Mouse (Mus musculus): Measurements from ENCODE around the gene Sntb2.
"Not testable (repeated sequence)": the region's sequence is repeated elsewhere in the genome, so short reads cannot be mapped to it uniquely, and the experiment has no call there.

Gene Sntb2

DNA sequence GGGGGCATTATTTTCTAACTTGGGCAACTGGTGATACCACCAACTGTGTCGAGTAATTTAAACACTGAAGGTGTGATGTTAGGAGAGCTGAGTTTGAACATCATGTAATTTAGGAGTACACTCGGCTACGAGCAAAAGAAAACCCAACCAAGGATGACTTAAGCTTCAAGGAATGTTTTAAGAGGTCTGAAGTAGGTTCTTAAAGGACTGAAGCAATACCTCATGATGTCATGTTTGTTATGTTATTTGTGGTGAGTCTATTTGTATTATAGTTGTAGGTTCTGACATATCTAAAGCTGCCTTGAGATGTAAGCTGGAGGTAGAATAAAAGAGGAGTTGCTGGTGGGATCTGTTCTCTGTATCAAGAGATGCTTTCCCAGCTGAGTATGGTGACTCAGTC, 34.4 kb downstream of the Sntb2 start:
- no peak for DNase-seq (ENCODE audit: low read depth, low spot score)

DNA sequence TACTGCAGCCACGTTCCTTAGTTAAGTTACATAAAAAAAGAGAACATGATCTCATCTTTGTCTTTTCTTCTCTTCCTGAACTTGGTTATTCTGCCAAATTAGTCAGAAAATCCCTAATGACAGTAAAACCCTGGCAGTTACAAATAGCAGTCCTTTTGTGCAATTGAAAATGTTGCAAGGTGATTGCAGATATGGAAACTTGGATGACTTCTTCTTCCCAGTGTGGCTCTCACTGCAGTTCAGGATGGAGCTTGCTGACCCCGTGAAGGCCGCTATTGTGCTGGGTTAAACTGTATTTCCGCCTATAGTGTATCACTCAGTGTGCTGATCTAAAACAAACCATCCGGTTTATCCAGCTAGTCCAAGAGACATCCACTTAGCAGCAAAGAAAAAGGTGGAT, 36.4 kb downstream of the Sntb2 start:
- peak; percentile 70 for DNase-seq (ENCODE audit: low read depth, low spot score)

DNA sequence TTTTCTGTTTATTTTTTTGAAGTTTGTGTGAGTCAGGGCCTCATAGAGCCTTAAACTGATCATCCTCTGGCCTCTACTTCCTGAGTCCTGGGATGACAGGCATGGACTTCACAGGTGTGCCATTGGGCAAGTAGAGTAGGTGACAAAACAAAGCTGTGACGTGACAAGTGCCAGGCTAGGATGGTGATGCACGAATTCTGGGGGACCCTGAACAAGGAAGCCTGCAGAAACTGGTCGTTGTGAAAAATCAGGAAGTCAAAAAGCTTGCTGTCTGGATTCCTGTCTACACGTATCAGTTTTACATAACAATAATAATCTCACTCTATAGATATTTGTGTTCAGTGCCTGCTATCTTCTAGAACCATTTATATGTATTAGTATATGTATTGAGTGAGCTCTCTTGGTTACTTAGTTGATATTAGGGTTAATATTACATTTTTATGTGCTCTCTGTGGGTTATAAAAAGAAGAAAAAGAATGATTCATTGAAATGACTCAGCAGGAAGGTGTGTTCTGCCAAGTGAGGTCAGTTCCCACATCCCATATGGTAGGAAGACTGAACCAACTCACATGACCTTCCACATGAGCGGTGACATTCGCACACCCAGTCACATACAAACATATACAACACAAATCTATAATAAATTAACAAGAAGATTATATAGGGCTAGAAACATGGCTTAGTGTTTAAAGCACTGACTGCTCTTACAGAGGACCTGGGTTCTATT, 37.2 kb downstream of the Sntb2 start:
- peak; percentile 52 for DNase-seq (ENCODE audit: low read depth, low spot score)

DNA sequence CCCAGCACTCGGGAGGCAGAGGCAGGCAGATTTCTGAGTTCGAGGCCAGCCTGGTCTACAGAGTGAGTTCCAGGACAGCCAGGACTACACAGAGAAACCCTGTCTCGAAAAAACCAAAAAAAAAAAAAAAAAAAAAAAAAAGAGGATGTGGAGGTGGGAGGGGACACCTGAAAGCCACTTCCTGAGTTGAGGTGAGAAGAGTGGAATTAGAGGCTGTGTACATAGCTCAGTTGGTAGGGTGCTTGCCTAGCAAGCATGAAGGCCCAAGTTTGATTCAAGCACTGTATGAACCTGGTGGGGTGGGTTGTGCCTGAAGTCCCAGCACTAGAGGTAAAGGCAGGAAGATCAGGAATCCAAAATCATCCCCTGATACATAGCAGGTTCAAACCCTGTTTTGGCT, 38.0 kb downstream of the Sntb2 start:
- DNase-seq (ENCODE audit: low read depth, low spot score): not testable (repeated sequence)

DNA sequence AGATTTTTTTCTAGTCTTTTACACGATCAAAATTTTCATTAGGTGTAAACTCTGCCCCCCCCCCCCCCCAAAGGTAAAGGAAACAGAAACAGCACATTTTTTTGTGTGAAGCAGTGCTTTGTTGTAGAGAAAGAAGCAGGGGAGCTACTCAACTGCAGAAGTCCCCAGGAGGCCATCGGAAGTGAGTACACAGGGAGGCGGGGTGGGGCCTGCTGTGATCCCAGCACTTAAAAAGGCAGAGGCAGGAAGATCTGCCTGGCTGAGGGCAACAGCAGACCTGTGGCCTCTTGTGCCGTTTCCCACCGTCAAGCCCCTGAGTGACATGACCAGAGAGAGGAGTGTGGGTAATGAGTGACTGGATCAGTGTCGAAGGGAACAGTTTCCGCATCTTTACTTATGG, 39.2 kb downstream of the Sntb2 start:
- DNase-seq (ENCODE audit: low read depth, low spot score): no peak

DNA sequence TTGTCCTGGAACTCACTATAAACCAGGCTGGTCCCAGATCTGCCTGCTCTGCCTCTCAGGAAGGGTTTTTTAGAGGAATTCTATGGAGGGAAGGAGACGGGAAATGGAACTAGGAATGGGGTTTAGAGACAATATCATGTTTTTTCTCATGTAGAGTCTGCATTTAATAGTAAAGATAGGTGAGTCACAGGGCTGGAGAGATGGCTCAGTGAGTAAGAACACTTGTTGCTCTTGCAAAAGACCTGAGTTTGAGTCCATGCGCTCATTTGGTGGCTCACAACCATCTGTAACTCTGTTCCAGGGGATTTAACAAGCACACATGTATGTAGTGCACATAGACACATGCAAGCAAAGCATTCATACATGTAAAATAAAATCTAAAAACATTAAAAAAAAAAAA, 40.2 kb downstream of the Sntb2 start:
- DNase-seq (ENCODE audit: low read depth, low spot score): no peak

DNA sequence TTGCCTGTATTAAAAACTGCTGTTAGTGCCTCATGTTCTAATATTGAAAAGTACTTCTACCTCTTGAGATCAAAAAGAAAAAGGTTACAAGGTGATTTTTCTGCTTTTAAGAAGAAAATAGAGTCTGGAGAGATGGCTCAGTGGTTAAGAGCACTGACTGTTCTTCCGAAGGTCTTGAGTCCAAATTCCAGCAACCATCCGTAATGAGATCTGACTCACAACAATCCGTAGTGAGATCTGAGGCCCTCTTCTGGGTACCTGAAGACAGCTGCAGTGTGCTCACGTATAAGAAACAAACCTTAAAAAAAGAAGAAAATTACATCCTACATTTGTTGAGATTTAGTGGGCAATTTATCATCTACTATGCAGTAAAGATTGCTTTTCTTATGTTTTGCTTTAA, 40.9 kb downstream of the Sntb2 start:
- no peak for DNase-seq (ENCODE audit: low read depth, low spot score)

DNA sequence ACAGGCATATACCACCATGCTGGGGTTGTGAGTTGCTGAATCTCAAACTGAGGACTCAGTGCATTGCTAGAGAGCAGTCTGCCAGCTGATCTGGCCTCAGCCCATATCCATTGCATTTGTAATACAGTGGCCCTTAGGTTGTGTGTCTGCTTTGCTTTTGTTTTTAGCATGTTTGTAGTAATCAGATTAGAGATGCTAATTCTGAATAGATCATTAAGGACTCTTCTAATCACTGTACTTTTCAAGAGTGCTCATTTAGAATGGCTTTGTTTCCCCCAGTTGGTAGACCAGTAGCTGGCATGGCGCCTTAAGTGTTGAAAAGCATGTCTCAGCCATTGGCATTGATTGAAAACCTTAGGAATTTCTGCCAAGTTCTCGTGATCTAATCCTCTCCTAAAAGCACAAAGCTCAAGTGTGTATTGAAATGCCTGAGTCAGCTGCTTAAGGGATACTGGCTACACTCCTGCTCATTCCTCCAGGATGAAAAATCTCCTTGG, 43.3 kb downstream of the Sntb2 start:
- DNase-seq (ENCODE audit: low read depth, low spot score): peak; percentile 44

DNA sequence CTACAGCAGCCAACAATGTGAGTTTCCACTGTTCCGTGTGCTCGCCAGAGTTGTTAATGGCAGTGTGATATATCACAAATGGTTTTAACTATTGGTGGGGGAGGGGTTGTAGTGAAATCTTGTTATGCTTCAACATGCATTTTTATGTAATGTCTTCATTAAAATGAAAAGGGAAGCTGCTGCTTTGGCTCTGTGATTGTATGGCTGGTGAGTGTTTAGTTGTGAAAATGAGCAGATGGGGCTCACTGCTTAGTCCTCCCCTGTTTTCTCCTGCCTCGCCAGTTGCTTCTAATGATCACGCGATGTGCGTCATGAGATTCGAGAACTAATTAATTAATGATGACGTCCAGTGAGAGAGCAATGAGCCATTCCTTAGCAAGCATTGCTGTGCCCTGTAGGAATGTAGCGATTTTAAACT, 49.9 kb downstream of the Sntb2 start:
- no peak for DNase-seq (ENCODE audit: low read depth, low spot score)

DNA sequence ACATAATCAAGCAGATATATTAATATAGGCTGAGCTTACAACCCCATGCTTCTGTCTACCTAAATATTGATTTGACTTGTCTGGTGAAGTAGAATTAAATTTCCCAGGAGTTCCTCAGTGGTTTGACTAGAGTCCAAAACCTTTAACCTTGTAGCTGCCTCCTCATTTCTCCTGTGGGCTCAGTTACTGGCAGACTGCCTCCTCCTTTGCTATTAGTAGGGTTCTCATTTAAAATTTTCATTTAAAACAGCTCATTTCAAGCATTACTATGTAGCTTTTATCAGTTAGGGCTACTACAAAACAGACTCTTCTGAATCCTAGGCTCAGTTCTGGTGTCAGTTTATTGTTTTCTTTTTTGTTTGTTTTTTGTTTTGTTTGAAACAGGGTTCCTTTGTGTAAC, 50.4 kb downstream of the Sntb2 start:
- DNase-seq (ENCODE audit: low read depth, low spot score): no peak

DNA sequence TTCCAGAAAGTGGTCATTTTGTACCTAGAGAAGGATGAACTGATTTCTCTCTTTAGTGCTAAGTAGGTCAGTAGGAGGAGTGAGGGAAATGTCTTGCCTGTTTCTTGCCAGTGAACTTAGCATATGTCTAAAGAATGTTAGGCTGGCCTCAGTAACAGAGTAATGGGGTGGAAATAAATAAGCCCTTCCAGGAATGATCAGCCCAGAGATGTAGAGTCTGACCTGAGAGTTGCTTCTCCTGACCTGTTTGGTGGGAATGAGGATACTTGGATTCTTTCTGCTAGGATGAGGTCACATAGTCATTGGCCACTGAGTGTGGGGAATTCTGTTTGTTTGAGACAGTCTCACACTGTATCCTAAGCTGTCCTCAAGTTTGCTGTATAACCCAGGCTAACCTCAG, 52.0 kb downstream of the Sntb2 start:
- DNase-seq (ENCODE audit: low read depth, low spot score): no peak

DNA sequence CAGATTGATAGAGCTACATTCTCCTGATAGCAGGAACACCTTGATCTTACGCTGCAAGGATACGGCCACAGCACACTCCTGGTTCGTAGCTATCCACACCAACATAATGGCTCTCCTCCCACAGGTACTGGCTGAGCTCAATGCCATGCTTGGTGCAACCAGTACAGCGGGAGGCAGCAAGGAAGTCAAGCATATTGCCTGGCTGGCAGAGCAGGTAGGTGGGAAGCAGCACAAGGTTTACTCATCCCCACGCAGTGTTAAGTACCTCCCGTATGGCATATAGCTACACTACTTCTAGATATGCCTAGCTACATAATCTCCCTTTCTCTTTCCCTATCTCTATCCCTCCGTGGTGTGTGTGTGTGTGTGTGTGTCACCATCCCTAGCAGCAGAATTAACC, 55.8 kb downstream of the Sntb2 start:
- no peak for DNase-seq (ENCODE audit: low read depth, low spot score)

DNA sequence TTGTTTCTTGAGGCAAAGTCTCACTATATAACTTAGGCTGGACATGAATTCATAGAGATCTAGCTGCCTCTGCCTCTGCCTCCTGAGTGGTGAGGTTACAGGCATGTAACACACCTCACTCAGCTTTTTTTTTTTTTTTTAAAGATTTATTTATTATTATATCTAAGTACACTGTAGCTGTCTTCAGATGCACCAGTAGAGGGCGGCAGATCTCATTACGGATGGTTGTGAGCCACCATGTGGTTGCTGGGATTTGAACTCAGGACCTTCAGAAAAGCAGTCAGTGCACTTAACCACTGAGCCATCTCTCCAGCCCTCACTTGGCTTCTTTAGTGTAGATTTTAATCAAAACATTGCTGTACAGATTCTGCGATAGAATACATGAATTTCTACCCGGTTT, 60.8 kb downstream of the Sntb2 start:
- not testable (repeated sequence) for DNase-seq (ENCODE audit: low read depth, low spot score)

DNA sequence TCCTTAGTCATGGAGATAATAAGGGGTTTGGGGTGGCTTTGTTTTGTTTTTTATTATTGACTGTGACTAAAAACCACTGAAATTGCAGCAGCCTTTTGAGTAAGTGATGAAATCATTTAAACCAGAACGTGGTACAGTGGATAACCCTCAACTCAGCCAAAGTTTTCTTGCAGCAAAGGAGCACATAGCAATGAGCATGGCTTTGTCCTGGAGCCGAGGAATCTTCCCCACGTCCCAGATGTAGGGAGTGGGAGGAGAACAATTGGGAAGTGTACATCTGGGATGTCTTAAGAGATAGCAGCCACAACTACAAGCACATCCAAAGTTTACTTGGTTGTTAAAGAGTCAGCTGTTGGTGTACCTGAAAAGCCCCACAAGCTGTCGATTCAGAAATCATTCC, 61.9 kb downstream of the Sntb2 start:
- DNase-seq (ENCODE audit: low read depth, low spot score): no peak

DNA sequence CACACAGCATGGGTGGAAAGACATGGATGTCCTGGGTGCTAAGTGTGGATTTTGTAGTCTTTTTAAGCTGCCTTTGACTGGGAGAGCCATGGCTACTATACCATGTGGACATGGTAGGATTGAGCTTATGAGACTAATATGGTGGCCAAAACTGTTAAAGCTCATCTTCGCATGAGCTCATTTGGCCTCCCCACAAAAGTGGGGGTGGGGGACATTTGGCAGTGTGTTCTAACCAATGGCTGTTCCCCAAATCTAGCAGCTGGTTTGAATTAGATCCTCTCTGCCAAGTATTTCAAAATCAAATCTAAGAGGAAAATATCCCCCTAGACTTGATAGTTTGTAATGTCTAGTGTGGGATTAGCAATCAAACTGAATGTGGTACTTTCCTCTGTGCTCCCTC, 63.5 kb downstream of the Sntb2 start:
- peak; percentile 76 for DNase-seq (ENCODE audit: low read depth, low spot score)

DNA sequence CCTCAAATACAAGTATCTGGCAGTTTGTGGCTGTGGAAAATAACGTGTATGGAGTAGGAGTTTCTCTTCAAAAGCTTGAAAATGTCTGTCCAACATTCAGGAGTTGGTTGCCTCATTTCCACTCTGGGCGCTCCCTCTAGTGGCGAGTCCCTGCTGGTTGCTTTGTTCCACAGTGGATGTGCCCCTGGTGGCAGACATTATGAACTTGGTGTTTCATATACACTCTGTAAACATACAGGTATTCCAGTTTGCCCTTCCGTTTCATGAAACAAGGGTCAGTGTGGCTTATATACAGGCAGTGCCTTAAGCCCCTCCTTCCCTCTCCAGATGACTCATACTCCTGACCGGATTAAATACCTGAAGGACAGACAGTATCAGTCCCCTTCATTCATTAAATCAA, 67.0 kb downstream of the Sntb2 start:
- DNase-seq (ENCODE audit: low read depth, low spot score): peak; percentile 69

DNA sequence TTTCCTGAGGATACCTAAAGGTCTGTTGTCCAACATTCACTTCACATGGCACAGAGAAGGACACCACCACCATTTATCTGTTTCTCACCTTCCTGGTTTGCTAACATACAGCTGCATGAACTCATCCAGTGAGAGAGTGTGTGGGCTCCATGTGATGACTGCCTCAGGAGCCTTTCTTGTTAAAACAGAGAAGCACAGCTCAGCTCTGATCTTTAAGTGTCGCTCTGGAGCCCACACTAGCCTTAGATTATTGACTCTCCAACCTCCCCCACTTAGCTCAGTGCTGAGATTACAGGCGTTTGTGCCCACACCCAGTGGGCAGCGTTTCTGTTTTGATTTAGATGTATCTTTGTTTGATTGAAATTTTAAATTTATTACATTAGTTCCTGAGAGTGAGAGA, 72.2 kb downstream of the Sntb2 start:
- DNase-seq (ENCODE audit: low read depth, low spot score): no peak

DNA sequence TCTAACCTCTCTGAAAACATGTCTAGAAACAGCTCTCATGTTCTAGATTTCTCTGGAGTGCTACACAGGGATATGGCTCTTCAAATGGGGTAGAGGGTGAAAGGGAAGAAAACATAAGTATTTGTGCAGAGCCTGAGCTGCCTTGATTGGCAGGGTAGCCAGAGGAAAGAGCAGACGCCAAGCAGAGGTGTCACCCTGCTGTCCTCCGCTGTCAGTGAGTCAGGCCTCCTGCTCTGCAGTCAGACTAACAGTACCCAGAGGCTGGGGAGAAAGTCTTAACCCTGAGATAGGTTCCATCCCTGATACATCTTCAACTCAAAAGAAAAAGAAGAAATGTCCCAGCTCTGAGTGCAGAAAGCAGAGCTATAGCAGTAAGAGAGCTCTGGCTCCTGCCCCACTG, 77.1 kb downstream of the Sntb2 start:
- no peak for DNase-seq (ENCODE audit: low read depth, low spot score)

DNA sequence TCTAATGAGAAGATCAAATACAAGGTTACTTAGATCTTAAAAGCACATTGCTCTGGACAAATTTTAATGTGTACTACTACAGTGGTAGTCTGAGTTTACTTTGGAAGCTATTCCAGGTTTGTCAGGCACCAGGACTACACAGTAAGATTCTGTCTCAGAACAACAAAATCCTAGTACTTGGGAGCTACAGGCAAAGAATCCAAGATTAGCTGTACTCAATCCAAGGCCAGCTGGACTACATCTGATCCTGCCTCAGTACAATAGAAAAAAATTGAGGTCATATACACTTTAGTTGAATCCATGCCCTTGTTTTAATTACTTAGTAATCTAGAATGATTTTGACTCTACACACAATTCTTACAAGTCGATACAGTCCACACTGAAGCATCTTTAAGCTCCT, 79.4 kb downstream of the Sntb2 start:
- DNase-seq (ENCODE audit: low read depth, low spot score): no peak

DNA sequence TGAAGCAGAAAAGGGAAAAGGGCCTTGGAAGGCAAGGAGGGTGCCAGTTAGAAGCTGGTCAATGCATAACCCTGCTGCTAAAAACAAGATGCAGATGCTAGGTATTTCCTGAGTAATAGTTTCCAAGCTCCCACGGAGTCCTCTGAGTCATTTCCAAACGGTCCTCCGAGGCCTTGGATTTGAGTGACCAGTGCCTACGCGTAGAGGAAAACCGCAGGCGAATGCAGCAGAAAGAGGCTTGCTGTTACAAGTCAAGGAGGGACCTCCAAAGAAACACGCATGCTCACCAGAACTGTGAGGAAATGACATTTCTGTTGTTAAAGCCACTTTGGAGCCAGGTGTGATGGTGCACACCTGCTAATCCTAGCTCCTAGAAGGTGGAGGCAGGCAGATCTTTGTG, 87.9 kb downstream of the Sntb2 start:
- DNase-seq (ENCODE audit: low read depth, low spot score): no peak

DNA sequence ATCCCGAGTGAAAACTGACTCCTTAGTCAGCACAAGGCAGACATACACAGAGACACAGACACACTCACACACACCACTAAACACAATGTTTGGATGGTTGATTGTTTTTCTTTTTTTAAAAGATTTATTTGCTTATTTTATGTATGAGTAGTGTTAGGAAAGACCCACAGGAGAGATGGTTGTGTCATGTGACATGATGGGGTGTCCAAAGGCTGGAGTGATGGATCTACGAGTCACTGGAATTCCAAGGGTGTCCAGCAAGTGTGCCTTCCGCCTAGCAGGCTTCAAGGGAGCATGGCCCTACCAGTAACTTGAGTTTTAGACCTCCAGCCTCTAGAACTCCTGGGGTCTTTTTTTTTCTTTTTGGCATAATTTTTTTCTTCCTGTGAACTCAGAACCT, 93.8 kb downstream of the Sntb2 start:
- DNase-seq (ENCODE audit: low read depth, low spot score): no peak

DNA sequence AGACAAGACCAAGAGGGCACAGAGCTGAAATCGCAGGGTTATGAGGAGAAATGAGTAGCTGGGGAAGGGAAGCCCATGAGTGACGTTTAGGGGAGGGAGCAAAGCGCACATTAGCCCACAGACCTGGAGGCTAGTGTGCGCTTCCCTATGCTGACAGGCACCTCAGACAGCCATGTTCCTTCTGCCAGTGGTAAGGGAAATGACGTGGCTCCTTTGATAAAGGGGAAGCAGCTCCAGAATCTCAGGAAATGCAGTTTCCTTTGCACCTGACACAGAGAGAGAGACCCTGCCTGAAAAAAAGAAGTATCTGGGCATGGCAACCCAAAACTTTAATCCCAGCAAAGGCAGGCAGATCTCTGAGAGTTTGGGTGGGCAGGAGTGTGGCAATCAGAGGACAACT, 94.5 kb downstream of the Sntb2 start:
- DNase-seq (ENCODE audit: low read depth, low spot score): no peak

DNA sequence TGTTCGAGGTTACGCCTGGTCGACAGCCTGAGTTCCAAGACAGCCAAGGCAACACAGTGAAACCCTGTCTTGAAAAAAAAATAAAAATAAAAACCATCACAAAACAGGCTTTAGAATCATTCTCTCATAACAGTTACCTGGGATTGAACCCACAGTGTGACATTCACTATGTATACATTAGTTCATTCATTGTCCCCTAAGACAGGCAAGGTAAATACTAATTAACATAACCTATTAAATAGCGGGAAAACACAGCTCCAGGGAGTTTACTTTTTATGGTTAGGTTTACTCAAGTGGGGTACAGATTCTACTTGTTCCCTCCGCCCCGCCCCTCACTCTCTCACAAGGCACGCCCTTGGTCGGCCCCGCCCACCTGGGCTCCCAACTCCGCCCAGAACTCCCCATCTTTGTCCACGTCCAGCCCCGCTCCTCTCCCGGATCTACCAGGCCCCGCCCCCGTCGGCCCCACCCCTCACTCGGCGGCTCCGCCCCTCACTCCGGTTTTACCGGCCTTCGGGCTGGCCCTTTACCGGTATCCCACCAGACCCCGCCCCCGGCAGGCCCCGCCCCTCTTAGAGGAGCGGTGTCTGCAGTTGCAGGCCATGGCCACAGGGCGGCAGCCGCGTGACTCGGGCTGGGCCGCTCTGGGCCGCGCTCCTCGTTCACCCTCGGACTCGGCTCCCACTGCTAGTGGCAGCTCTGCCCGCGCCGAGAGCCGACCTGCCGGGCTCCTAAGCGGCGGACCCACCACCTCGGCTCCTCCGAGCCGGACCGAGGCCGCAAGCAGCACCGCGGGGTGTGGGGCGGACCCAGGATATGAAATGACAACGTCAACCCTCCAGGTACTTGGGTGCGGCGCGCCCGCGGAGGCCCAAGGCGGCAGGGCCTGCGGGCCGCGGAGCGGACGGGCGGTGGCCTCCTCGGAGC, 95.4 kb downstream of the Sntb2 start, which contains the start of gene Vps4a:
Vps4a (plus strand) TSS at position 573 of the 927 bp plus-strand sequence.
- peak; percentile 91 for DNase-seq (ENCODE audit: low read depth, low spot score)

Measured in skeletal muscle tissue, adult 2 months (tissue).